Mouse (Mus musculus): ENCODE results near the gene Plppr5. TPM values are rescaled to one million over a fixed set of nuclear protein-coding genes. Genes with fewer than 3 reads are reported as not detected.

Plppr5 gene
- total RNA-seq, 2 experiments from 2014 or later, result 0.50 to 0.65 TPM

DNA sequence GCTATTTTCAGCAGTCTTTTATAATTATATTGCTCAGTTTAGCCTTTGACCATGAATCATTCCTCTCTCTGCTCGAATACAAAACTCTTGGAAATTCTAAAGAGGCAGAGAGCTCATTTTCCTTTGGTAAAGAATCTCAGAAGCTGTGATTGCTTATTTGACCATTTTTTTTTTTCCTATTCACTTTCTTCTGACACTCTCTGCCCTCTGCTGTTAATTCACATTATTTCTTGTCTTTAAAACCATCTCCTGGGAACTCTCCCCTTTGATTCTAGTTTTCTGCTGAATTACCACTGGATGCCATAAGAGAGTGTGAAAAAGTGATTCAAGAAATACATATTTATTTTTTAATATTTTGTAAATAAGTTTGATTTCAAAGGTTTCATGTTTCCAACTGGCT lies 120.1 kb downstream of the Plppr5 start:
- intact Hi-C loops (cut with DNase I), result no loop called here
- no peak for DNase-seq

DNA sequence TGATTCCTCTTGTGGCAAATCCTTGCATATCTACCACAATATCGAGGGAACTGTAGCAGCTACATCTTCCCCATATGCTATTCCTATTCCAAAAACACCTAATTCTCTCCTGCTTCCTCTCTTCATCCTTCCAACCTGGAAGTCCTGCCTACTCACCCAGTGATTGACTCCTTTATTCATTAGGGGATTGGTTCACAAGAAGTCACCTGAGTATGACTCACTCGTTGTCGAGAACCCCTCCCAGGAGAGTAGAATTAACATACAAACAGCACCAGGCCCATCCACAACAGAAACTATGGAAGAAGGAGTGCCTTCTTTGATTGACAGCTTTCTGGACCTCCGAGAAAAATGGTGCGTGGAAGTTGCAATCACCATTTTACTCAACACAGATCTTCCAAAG lies 121.7 kb downstream of the Plppr5 start:
- intact Hi-C loops (cut with DNase I), result no loop called here

GRCm38 (mm10) chr3:117708788-117709187 lies 134.2 kb downstream of the Plppr5 start:
- no peak for DNase-seq
- intact Hi-C loops (cut with DNase I), result loop anchor here (5.0 kb wide), 1 partner anchor 79 kb away; no protein-coding TSS in a partner anchor

More for the DNA sequence above, 121.7 kb downstream of the Plppr5 start:
- DNase-seq, result no peak

DNA sequence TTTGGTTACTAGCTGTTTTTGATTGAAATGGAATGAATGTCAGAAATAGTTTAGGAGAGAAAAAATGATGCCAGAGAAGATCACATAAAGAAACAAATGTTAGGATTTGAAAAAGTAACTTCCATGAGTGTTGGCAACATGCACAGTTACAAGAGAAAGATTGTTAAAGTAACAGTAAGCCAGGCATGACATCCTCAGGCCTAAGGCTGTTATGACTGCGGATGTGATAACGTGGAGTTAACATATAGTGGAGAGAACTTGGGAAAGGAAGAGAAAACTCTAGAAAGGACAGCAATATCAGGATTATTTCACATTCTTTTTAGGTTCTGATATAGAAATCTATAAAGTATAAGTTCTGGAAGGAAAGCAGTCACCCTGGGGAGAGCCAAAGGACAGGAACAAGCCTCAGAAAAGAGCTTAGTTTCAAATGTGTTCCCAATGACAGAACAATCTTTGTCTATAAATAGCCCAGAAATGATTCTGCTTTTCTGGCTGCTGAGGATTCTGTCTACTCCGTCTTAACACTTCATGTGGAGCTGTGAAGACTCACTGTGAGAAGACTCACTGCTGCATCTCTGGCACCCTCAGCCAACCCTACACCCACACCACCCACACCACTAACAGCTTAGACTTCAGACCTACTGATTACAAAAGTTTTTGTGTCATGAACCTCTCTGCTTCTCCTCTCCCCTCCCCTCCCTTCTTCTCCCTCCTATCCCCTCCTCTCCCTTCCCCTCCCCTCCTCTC lies 142.1 kb downstream of the Plppr5 start:
- intact Hi-C loops (cut with DNase I), result no loop called here
- no peak for DNase-seq

DNA sequence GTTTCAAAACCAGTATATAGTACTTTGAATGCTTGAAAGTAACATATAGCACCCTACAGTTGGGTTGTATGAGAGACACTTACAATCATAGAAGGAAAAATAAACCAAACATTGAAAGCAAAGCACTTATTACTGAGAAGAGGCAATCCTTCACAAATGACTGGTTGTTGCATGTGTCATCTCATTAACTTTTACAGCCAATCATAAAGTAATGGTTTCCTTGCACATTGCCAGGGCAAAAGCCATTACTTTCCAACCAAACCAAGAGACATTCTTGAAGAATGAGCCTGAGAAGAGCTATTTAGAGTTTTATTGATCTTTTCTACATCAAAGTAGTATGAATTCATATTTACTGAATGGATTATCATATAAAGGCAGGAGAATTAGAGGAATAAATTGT lies 148.8 kb downstream of the Plppr5 start:
- intact Hi-C loops (cut with DNase I), result no loop called here
- DNase-seq, result no peak

- intact Hi-C loops (cut with DNase I), result no loop called here
- no peak for DNase-seq
Measured at GRCm38 (mm10) chr3:117724521-117724920, 149.9 kb downstream of the Plppr5 start.

GRCm38 (mm10) chr3:117725501-117725900 lies 150.9 kb downstream of the Plppr5 start:
- intact Hi-C loops (cut with DNase I), result no loop called here
- DNase-seq, result no peak

DNA sequence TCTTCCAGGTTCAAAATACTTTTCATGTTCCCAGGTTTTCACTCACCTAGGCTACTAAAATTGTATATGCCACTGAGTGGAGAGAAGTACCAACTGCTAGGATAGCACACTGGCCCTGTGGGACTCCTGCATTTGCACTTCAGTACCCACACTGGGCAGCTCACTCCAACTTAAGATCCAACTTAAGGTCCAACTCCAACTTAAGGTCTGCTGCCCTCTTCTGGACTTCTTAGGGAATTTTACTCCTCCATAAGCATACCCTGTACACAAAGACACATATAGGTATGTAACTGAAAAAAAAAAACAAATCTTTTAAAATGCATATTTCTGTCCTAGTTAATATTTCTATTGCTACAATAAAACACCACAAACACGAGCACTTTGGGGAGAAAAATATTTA lies 153.5 kb downstream of the Plppr5 start:
- intact Hi-C loops (cut with DNase I), result no loop called here
- no peak for DNase-seq

GRCm38 (mm10) chr3:117729121-117730072 lies 154.8 kb downstream of the Plppr5 start:
- intact Hi-C loops (cut with DNase I), result no loop called here
- DNase-seq, result no peak

DNA sequence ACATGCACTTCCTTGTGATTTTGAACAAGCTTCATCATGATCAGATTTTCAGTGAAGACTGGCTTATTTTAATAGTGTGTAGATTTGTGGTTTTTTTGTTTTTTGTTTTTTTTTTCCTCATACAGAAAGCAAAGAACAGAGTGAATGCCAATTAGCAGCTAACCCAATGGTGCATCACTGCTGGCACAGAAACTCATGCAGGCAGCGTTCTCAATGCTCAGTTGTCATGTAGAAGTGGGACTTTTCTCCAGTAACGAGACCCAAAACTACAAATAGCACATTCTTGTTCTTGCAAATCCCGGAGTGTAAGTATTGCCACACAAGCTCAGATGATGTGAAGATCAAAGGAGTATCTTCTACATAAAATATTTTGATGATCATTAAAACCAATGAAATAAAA lies 156.9 kb downstream of the Plppr5 start:
- intact Hi-C loops (cut with DNase I), result no loop called here
- DNase-seq, result no peak

GRCm38 (mm10) chr3:117732661-117733060 lies 158.0 kb downstream of the Plppr5 start:
- intact Hi-C loops (cut with DNase I), result no loop called here
- no peak for DNase-seq

Other genes with a start within 250 kb of the Plppr5 start
- gene Plppr4, start 214.0 kb upstream of the Plppr5 start, total RNA-seq (2021), result under 1 TPM; 0.32 to 0.48 TPM

Data from heart, postnatal 10 days (tissue).